Mouse (Mus musculus) intestine, postnatal 0 days (tissue): ENCODE results near the gene Gm17334. TPM values are rescaled to one million over a fixed set of nuclear protein-coding genes. Genes with fewer than 3 reads are reported as not detected.

ENCODE experiments used
- ATAC-seq: fragments of 200-750 bp; cut with Nextera tagmentation; 2 replicates; pipeline ENCODE4 v1.8.0; 2017; ENCODE audit warnings: mild to moderate bottlenecking, moderate TSS enrichment, moderate library complexity
- H3K27ac ChIP-seq: fragments of 300-500 bp; sonication (generic); 2 replicates; pipeline ENCODE4 v1.5.1; 2014; ENCODE audit warnings: mild to moderate bottlenecking, low read depth, low read length, moderate library complexity
- H3K27me3 ChIP-seq: fragments of 300-500 bp; sonication (generic); replicated peaks from 2 replicates; pipeline ENCODE4 v1.6.1; 2014; ENCODE audit warnings: low read length, mixed read lengths; ENCODE audit not compliant: control insufficient read depth, insufficient read depth
- H3K36me3 ChIP-seq: fragments of 300-500 bp; sonication (generic); 2 replicates; pipeline ENCODE4 v1.6.1; 2014; ENCODE audit warnings: mild to moderate bottlenecking, moderate library complexity; ENCODE audit not compliant: control insufficient read depth, insufficient read depth
- H3K4me1 ChIP-seq: fragments of 300-500 bp; sonication (generic); replicated peaks from 2 replicates; pipeline ENCODE4 v1.6.1; 2014; ENCODE audit warnings: antibody characterized with exemption, low read length, mixed read lengths; ENCODE audit not compliant: control insufficient read depth, insufficient read depth
- H3K4me2 ChIP-seq: fragments of 300-500 bp; sonication (generic); replicated peaks from 2 replicates; pipeline ENCODE4 v1.6.1; 2014; ENCODE audit warnings: low read depth, mild to moderate bottlenecking, moderate library complexity
- H3K4me3 ChIP-seq: fragments of 300-500 bp; sonication (generic); 2 replicates; pipeline ENCODE4 v1.5.1; 2014; ENCODE audit warnings: low read depth, low read length
- H3K9ac ChIP-seq: fragments of 300-500 bp; sonication (generic); 2 replicates; pipeline ENCODE4 v1.6.1; 2014; ENCODE audit warnings: mild to moderate bottlenecking, low read depth, low read length
- H3K9me3 ChIP-seq: fragments of 300-500 bp; sonication (generic); 2 replicates; pipeline ENCODE4 v1.6.1; 2016; ENCODE audit warnings: mixed run types; ENCODE audit not compliant: control insufficient read depth
- CTCF ChIP-seq: sonication (generic); IDR thresholded peaks from 2 replicates; pipeline ENCODE4 v1.5.1; 2016; ENCODE audit warnings: low read depth, mild to moderate bottlenecking, control low read depth, antibody characterized with exemption, moderate library complexity
- WGBS: fragments of 180-500 bp; shearing (Covaris S2); extraction: QIAGEN DNeasy Blood & Tissue Kit; methylation state at CpG from one replicate; pipeline ENCODE4 v1.1.7; 2014; 5-methylcytosine and 5-hydroxymethylcytosine counted together
- polyA plus RNA-seq: library from polyadenylated mRNA; unstranded; fragments of >200 nt; fragmentation: Nextera tagmentation; extraction: Ambion mirVana; gene quantifications from 2 replicates; pipeline ENCODE4 v1.2.1, GENCODE M21; 2015

Gm17334 gene
- polyA plus RNA-seq, 1 experiment from 2014 or later, result 0.17 TPM

- peaks cover 63% of the 10 kb centered on the region for H3K36me3 ChIP-seq
- no peaks in the 10 kb centered on the region for H3K9me3 ChIP-seq
- H3K27me3 ChIP-seq, result no peaks in the 10 kb centered on the region
- H3K27ac ChIP-seq, result no peak overlapping the region
- ATAC-seq, result no peak
- H3K9ac ChIP-seq, result no peak overlapping the region
- peaks cover 14% of the 10 kb centered on the region; the same call in 1 of the 2 replicates for H3K4me1 ChIP-seq
- no peak overlapping the region for H3K4me3 ChIP-seq
- H3K4me2 ChIP-seq, result no peak overlapping the region
- WGBS, result 80% methylated on average over 5 of the region's 5 CpGs
- TF ChIP-seq CTCF, result no peak
Observed at GRCm38 (mm10) chr11:53778455-53778854, 5.5 kb upstream of the Gm17334 start.

DNA sequence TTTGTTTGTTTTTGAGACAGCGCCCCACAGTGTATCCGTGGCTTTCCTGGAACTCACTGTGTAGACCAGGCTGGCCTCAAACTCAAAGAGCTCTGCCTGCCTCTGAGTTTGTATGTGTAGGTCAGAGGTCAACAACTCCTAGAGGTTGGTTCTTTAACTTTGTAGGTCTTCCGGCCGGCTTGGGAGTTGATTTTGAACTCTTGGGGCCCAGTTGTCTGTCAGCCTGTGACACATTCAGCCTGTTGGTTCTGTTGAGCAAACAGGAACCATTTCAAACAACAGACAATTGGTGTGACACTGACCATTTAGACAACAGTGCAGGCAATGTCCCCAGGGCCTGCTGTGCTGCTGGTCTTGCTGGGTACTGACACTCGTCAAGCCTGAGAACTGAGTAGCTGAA lies 4.7 kb upstream of the Gm17334 start:
- Histone ChIP-seq H3K27ac (no peak overlapping the region), H3K27me3 (no peaks in the 10 kb centered on the region), H3K9ac (no peak overlapping the region), H3K36me3 (peaks cover 70% of the 10 kb centered on the region), H3K4me1 (peaks cover 14% of the 10 kb centered on the region; the same call in 1 of the 2 replicates), H3K4me3 (no peak overlapping the region), H3K9me3 (no peaks in the 10 kb centered on the region), H3K4me2 (no peak overlapping the region)
- ATAC-seq, result no peak
- 54% methylated on average over 5 of the region's 5 CpGs for WGBS
- no peak for TF ChIP-seq CTCF

- H3K27ac ChIP-seq, result peak overlapping the region; percentile 28; the same call in 1 of the 2 replicates
- no peak for TF ChIP-seq CTCF
- ATAC-seq, result no peak
- no peak overlapping the region; the same call in 1 of the 2 replicates for H3K9ac ChIP-seq
- H3K4me2 ChIP-seq, result no peak overlapping the region
- peaks cover 78% of the 10 kb centered on the region for H3K36me3 ChIP-seq
- 0 out of 2 replicates have a peak, but pooled peaks cover 3% of the 10 kb centered on the region for H3K4me1 ChIP-seq
- H3K4me3 ChIP-seq, result no peak overlapping the region
- 85% methylated on average over 13 of the region's 13 CpGs for WGBS
- H3K27me3 ChIP-seq, result no peaks in the 10 kb centered on the region
- no peaks in the 10 kb centered on the region for H3K9me3 ChIP-seq
Observed at GRCm38 (mm10) chr11:53774659-53775255, 1.8 kb upstream of the Gm17334 start.

GRCm38 (mm10) chr11:53773641-53774360 lies 814 bp upstream of the Gm17334 start:
- no peak overlapping the region; the same call in 1 of the 2 replicates for H3K4me2 ChIP-seq
- no peak overlapping the region for H3K9ac ChIP-seq
- peaks cover 73% of the 10 kb centered on the region for H3K36me3 ChIP-seq
- 86% methylated on average over 16 of the region's 16 CpGs for WGBS
- ATAC-seq, result no peak
- H3K27ac ChIP-seq, result peak overlapping the region; percentile 41
- H3K27me3 ChIP-seq, result no peaks in the 10 kb centered on the region
- 0 out of 2 replicates have a peak, but pooled peaks cover 3% of the 10 kb centered on the region for H3K4me1 ChIP-seq
- TF ChIP-seq CTCF, result no peak
- no peak overlapping the region for H3K4me3 ChIP-seq
- no peaks in the 10 kb centered on the region for H3K9me3 ChIP-seq

GRCm38 (mm10) chr11:53772536-53772935 lies 451 bp downstream of the Gm17334 start:
- Histone ChIP-seq H3K9me3 (no peaks in the 10 kb centered on the region), H3K36me3 (peaks cover 61% of the 10 kb centered on the region), H3K4me1 (0 out of 2 replicates have a peak, but pooled peaks cover 3% of the 10 kb centered on the region), H3K27ac (no peak overlapping the region; the same call in none of the 2 replicates), H3K4me2 (peak overlapping the region; percentile 73), H3K27me3 (no peaks in the 10 kb centered on the region), H3K4me3 (peak overlapping the region; percentile 17), H3K9ac (peak overlapping the region; percentile 26; the same call in 1 of the 2 replicates)
- TF ChIP-seq CTCF, result no peak
- WGBS, result 85% methylated on average over 9 of the region's 9 CpGs
- ATAC-seq, result no peak

DNA sequence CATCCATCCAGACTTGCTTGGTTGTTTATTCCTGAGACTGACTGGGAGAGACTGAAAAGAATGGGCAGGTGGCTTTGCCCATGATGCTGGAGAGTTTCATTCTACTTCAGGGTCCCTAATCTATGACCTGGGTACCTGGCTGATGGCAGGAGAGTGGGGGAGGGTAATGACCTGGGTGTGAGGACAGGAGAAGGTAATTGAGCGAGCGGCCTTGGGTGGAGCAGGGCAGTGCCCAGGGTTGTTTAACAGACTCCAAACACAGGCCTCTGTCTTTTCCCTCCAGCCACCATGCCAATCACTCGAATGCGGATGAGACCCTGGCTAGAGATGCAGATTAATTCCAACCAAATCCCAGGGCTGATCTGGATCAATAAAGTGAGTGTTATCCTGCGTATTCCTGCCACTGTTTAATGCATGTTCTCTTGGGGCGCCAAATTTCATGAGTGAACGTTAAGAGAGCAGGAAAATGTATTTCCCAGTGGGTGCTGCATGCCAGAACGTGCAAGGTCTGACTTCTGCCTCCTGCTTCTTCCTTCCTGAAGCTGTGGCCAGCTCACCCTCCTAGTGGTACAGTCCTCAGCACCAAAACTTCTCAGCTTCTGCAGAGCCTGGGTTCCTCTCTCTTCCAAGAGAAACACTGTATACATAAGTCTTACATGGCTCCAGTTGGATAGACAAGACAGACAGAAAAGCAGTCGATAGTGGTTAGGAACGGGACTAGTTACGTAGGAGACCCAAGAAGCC lies 1.8 kb downstream of the Gm17334 start:
- WGBS, result 43% methylated on average over 11 of the region's 11 CpGs
- ATAC-seq, result no peak
- H3K4me2 ChIP-seq, result peak overlapping the region; percentile 73
- peaks cover 49% of the 10 kb centered on the region for H3K36me3 ChIP-seq
- H3K9me3 ChIP-seq, result no peaks in the 10 kb centered on the region
- 0 out of 2 replicates have a peak, but pooled peaks cover 3% of the 10 kb centered on the region for H3K4me1 ChIP-seq
- peak overlapping the region; percentile 92 for H3K9ac ChIP-seq
- H3K27ac ChIP-seq, result peak overlapping the region; percentile 97; the same call in 1 of the 2 replicates
- H3K27me3 ChIP-seq, result no peaks in the 10 kb centered on the region
- TF ChIP-seq CTCF, result no peak
- peak overlapping the region; percentile 91 for H3K4me3 ChIP-seq
